Mouse (Mus musculus) midbrain, postnatal 0 days (tissue): ENCODE data around the gene Rbfox1. TPM values are rescaled to one million over a fixed set of nuclear protein-coding genes. Genes with fewer than 3 reads are reported as not detected.

Source experiments
- ATAC-seq: fragments of 200-750 bp; cut with Nextera tagmentation; 2 replicates; pipeline ENCODE4 v1.8.0; 2017; ENCODE audit warnings: moderate number of reproducible peaks, mild to moderate bottlenecking, moderate TSS enrichment, moderate library complexity; ENCODE audit not compliant: low FRiP score
- DNase-seq: peaks from one replicate; pipeline ENCODE4 v3.0.0-alpha.2; 2015; ENCODE audit warnings: low spot score
- H3K27ac ChIP-seq: fragments of 300-500 bp; sonication (generic); 2 replicates; pipeline ENCODE4 v1.5.1; 2014; ENCODE audit warnings: low read depth, mild to moderate bottlenecking, low read length, mixed read lengths
- H3K27me3 ChIP-seq: fragments of 300-500 bp; sonication (generic); 2 replicates; pipeline ENCODE4 v1.6.1; 2014; ENCODE audit warnings: low read length, control low read depth, mixed read lengths; ENCODE audit not compliant: insufficient read depth
- H3K36me3 ChIP-seq: fragments of 300-500 bp; sonication (generic); 2 replicates; pipeline ENCODE4 v1.6.1; 2014; ENCODE audit warnings: low read length, control low read depth, mixed read lengths; ENCODE audit not compliant: insufficient read depth
- H3K4me1 ChIP-seq: fragments of 300-500 bp; sonication (generic); 2 replicates; pipeline ENCODE4 v1.6.1; 2014; ENCODE audit warnings: mild to moderate bottlenecking, control low read depth, antibody characterized with exemption, low read length, mixed read lengths; ENCODE audit not compliant: insufficient read depth
- H3K4me2 ChIP-seq: fragments of 300-500 bp; sonication (generic); 2 replicates; pipeline ENCODE4 v1.6.1; 2014; ENCODE audit warnings: low read depth, mild to moderate bottlenecking, low read length, mixed read lengths; ENCODE audit not compliant: poor library complexity, severe bottlenecking
- H3K4me3 ChIP-seq: fragments of 300-500 bp; sonication (generic); 2 replicates; pipeline ENCODE4 v1.5.1; 2014; ENCODE audit warnings: low read depth, mild to moderate bottlenecking, low read length, moderate library complexity
- H3K9ac ChIP-seq: fragments of 300-500 bp; sonication (generic); replicated peaks from 2 replicates; pipeline ENCODE4 v1.6.1; 2014; ENCODE audit warnings: mild to moderate bottlenecking, low read length, moderate library complexity, mixed read lengths; ENCODE audit not compliant: poor library complexity, severe bottlenecking
- H3K9me3 ChIP-seq: fragments of 300-500 bp; sonication (generic); 2 replicates; pipeline ENCODE4 v1.6.1; 2016; ENCODE audit warnings: low read length, control low read depth
- CTCF ChIP-seq: IDR thresholded peaks from 2 replicates; pipeline ENCODE4 v1.5.1; 2016; ENCODE audit warnings: antibody characterized with exemption, mild to moderate bottlenecking
- WGBS: fragments of 180-500 bp; shearing (Covaris S2); extraction: QIAGEN DNeasy Blood & Tissue Kit; methylation state at CpG from one replicate; pipeline ENCODE4 v1.1.7; 2014; 5-methylcytosine and 5-hydroxymethylcytosine counted together
- polyA plus RNA-seq: library from polyadenylated mRNA; unstranded; fragments of >200 nt; fragmentation: Nextera tagmentation; extraction: Ambion mirVana; gene quantifications from 2 replicates; pipeline ENCODE4 v1.2.1, GENCODE M21; 2015
- total RNA-seq: library from RNA; depleted of rRNA; stranded (reverse); fragments of >200 nt; gene quantifications from 2 replicates; pipeline ENCODE4 v1.2.3, GENCODE M21; 2014

Gene Rbfox1
- total and polyA plus RNA-seq, 2 experiments from 2014 or later = 142 to 242 TPM

GRCm38 (mm10) chr16:7040691-7041090, 1155.5 kb downstream of the Rbfox1 start:
- WGBS = 29% methylated on average over 6 of the region's 6 CpGs
- Histone ChIP-seq H3K4me3 (peak overlapping the region; percentile 45), H3K4me1 (peaks cover 2% of the 10 kb centered on the region; the same call in 1 of the 2 replicates), H3K9ac (0 out of 2 replicates have a peak overlapping the region, but pooled peaks have one; percentile 54), H3K27me3 (no peaks in the 10 kb centered on the region), H3K36me3 (no peaks in the 10 kb centered on the region), H3K9me3 (no peaks in the 10 kb centered on the region), H3K4me2 (peak overlapping the region; percentile 80), H3K27ac (peak overlapping the region; percentile 32; the same call in 1 of the 2 replicates)
- DNase-seq (no peak), ATAC-seq (no peak)
- no peak for TF ChIP-seq CTCF

DNA sequence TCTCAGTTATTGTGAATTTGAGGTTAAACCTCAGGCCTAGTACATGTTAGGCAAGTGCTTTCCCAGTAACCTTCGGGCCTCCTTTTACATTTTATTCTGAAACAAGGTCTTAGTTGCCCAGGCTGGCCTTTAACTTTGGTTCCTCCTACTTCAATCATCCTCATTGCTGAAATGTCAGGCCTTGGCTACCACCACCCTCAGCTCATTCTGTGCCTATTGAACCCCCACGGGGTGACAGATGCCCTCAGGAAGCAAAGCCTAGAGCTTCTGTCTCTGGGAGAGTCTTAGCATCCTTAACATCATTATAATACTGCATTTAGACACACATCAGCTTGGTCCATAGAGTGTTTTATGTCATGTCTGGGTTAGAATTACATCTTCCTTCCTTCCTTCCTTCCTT, 1162.3 kb downstream of the Rbfox1 start:
- Histone ChIP-seq H3K36me3 (no peaks in the 10 kb centered on the region), H3K4me1 (peaks cover 11% of the 10 kb centered on the region; the same call in 1 of the 2 replicates), H3K27ac (no peak overlapping the region), H3K4me3 (no peak overlapping the region), H3K9ac (no peak overlapping the region), H3K9me3 (no peaks in the 10 kb centered on the region), H3K4me2 (no peak overlapping the region), H3K27me3 (no peaks in the 10 kb centered on the region)
- ATAC-seq (no peak), DNase-seq (no peak)
- WGBS = 64% methylated on average over 2 of the region's 2 CpGs
- TF ChIP-seq CTCF = no peak

- 0 out of 2 replicates have a peak, but pooled peaks have one; percentile 52 for ATAC-seq
- peak; percentile 95 for TF ChIP-seq CTCF
- no peak overlapping the region for H3K4me3 ChIP-seq
- no peaks in the 10 kb centered on the region for H3K9me3 ChIP-seq
- peaks cover 11% of the 10 kb centered on the region; the same call in 1 of the 2 replicates for H3K4me1 ChIP-seq
- H3K36me3 ChIP-seq = no peaks in the 10 kb centered on the region
- H3K27me3 ChIP-seq = no peaks in the 10 kb centered on the region
- H3K9ac ChIP-seq = no peak overlapping the region; the same call in 1 of the 2 replicates
- DNase-seq = peak; percentile 79
- H3K27ac ChIP-seq = 0 out of 2 replicates have a peak overlapping the region, but pooled peaks have one; percentile 43
- WGBS = 9% methylated on average over 18 of the region's 18 CpGs
- peak overlapping the region; percentile 36 for H3K4me2 ChIP-seq
Observed at GRCm38 (mm10) chr16:7049162-7049971, 1164.2 kb downstream of the Rbfox1 start.

GRCm38 (mm10) chr16:7050945-7051344, 1165.8 kb downstream of the Rbfox1 start:
- Histone ChIP-seq H3K4me3 (no peak overlapping the region), H3K9ac (no peak overlapping the region), H3K27me3 (no peaks in the 10 kb centered on the region), H3K4me1 (peaks cover 11% of the 10 kb centered on the region; the same call in 1 of the 2 replicates), H3K9me3 (no peaks in the 10 kb centered on the region), H3K27ac (no peak overlapping the region), H3K36me3 (no peaks in the 10 kb centered on the region), H3K4me2 (no peak overlapping the region)
- 66% methylated on average over 9 of the region's 9 CpGs for WGBS
- no peak for TF ChIP-seq CTCF
- ATAC-seq (no peak), DNase-seq (no peak)

- Histone ChIP-seq H3K9me3 (no peaks in the 10 kb centered on the region), H3K36me3 (no peaks in the 10 kb centered on the region), H3K9ac (no peak overlapping the region), H3K4me3 (no peak overlapping the region), H3K4me1 (peaks cover 11% of the 10 kb centered on the region; the same call in 1 of the 2 replicates), H3K4me2 (peak overlapping the region; percentile 13; the same call in 1 of the 2 replicates), H3K27me3 (no peaks in the 10 kb centered on the region), H3K27ac (no peak overlapping the region; the same call in 1 of the 2 replicates)
- 36% methylated on average over 9 of the region's 9 CpGs for WGBS
- DNase-seq (no peak), ATAC-seq (no peak)
- no peak for TF ChIP-seq CTCF
Observed at GRCm38 (mm10) chr16:7051991-7052390, 1166.8 kb downstream of the Rbfox1 start.

- Histone ChIP-seq H3K4me1 (peaks cover 11% of the 10 kb centered on the region; the same call in 1 of the 2 replicates), H3K4me3 (no peak overlapping the region), H3K9me3 (no peaks in the 10 kb centered on the region), H3K27me3 (no peaks in the 10 kb centered on the region), H3K9ac (no peak overlapping the region), H3K4me2 (peak overlapping the region; percentile 13; the same call in 1 of the 2 replicates), H3K36me3 (no peaks in the 10 kb centered on the region), H3K27ac (no peak overlapping the region)
- 16% methylated on average over 9 of the region's 9 CpGs for WGBS
- no peak for DNase-seq
- no peak for TF ChIP-seq CTCF
- no peak for ATAC-seq
Observed at GRCm38 (mm10) chr16:7052408-7052807, 1167.3 kb downstream of the Rbfox1 start.
